In the genomic region with DNA sequence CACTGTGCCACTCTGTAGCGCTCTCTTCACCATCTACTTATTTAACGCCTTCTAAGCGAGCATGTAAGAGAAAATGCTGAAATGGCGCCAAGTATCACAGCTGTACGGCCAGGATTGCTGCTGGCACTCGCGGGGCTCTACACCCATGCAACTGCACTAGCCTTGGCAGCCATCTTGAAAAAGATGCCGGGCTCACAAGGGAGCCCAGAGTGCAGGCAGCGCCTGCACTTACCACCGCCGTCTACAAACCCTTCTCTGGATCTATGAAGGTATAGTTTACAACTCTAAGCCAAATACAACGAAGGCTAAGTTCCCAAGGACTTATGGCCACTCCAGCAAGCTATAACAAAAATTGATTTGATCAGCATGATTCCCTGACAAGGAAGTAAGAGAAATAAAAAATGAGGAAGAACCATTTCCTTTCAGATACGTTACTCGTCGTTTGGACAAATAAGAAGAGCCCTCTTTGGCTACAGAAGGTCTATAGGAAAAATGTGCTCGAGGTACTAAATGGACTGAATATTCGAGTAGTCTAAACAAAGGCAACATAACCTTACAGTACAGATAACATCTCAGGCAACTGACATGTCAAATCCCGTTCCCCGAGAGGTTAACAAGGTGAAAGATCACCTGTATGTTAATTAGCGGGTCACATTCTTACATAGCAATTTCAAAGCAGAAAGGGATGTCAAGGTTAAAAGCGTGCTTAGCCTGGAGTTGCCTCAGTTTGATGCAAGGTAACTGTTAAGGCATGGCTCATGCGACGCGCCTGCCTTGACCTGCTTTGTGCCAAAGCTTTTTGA, we compare ENCODE assay signal across 8 mouse cellular contexts. TPM values are rescaled to one million over a fixed set of nuclear protein-coding genes. Genes with fewer than 3 reads are reported as not detected.
DNase-seq lines count a peak whose midpoint lies in the region; ATAC-seq and TF ChIP-seq lines count a peak whose summit lies in the region.

No protein-coding gene starts in this region.

- peak overlapping the region; percentile 84; the same call in 1 of the 2 replicates for H3K27ac ChIP-seq in heart, embryonic 11.5 days (ENCODE audit: low read depth, low read length)
- peak overlapping the region; percentile 91 for H3K27ac ChIP-seq in kidney, embryonic 14.5 days (ENCODE audit: low read depth, low read length)
- peak overlapping the region; percentile 88 for H3K27ac ChIP-seq in liver, embryonic 12.5 days
- H3K27ac ChIP-seq in stomach, embryonic 15.5 days = peak overlapping the region; percentile 85; the same call in 1 of the 2 replicates

- peak; percentile 81 for DNase-seq in brain, adult 2 months (ENCODE audit: low read depth, low spot score)

- no peak for TF ChIP-seq POLR2A in myocyte (IDR thresholded peaks at IDR 0.05; ENCODE audit: insufficient read length, low read depth)

- H3K9me3 ChIP-seq in erythroblast, embryonic 14.5 days (ENCODE audit: control insufficient read depth, low read length) = no peaks in the 10 kb centered on the region
- no peaks in the 10 kb centered on the region for H3K9me3 ChIP-seq in heart, embryonic 11.5 days (replicated peaks; ENCODE audit: control insufficient read depth, low read length)
- H3K9me3 ChIP-seq in kidney, embryonic 14.5 days (ENCODE audit: control insufficient read depth, low read length) = no peaks in the 10 kb centered on the region
- no peaks in the 10 kb centered on the region for H3K9me3 ChIP-seq in liver, embryonic 12.5 days (replicated peaks)
- H3K9me3 ChIP-seq in stomach, embryonic 15.5 days = no peaks in the 10 kb centered on the region

- peaks cover 60% of the 10 kb centered on the region for H3K79me3 ChIP-seq in C2C12 (ENCODE audit: low read depth)

- no peak for TF ChIP-seq CTCF in C2C12 (IDR thresholded peaks at IDR 0.05; ENCODE audit: control insufficient read depth, insufficient read depth, insufficient read length)

- H3K79me2 ChIP-seq in C2C12 (ENCODE audit: control insufficient read depth, insufficient read depth) (peaks cover 72% of the 10 kb centered on the region), myocyte (ENCODE audit: control insufficient read depth, insufficient read depth) (peaks cover 61% of the 10 kb centered on the region)

- H3K9ac ChIP-seq in heart, embryonic 11.5 days (ENCODE audit: low read depth, low read length) = peak overlapping the region; percentile 94
- peak overlapping the region; percentile 96 for H3K9ac ChIP-seq in kidney, embryonic 14.5 days (ENCODE audit: low read depth, low read length)
- H3K9ac ChIP-seq in liver, embryonic 12.5 days = peak overlapping the region; percentile 97
- peak overlapping the region; percentile 78; the same call in 1 of the 2 replicates for H3K9ac ChIP-seq in stomach, embryonic 15.5 days

- peaks cover 58% of the 10 kb centered on the region for H3K4me1 ChIP-seq in erythroblast, embryonic 14.5 days (ENCODE audit: control insufficient read depth)
- H3K4me1 ChIP-seq in heart, embryonic 11.5 days (ENCODE audit: control insufficient read depth, insufficient read depth, low read length) = peaks cover 18% of the 10 kb centered on the region; the same call in 1 of the 2 replicates
- peaks cover 11% of the 10 kb centered on the region for H3K4me1 ChIP-seq in kidney, embryonic 14.5 days (ENCODE audit: control insufficient read depth, insufficient read depth, low read length)
- peaks cover 51% of the 10 kb centered on the region for H3K4me1 ChIP-seq in liver, embryonic 12.5 days
- peaks cover 8% of the 10 kb centered on the region; the same call in 1 of the 2 replicates for H3K4me1 ChIP-seq in stomach, embryonic 15.5 days

- peak overlapping the region; percentile 91 for H3K4me2 ChIP-seq in heart, embryonic 11.5 days
- H3K4me2 ChIP-seq in kidney, embryonic 14.5 days (replicated peaks; ENCODE audit: low read depth, low read length) = peak overlapping the region; percentile 85
- peak overlapping the region; percentile 97 for H3K4me2 ChIP-seq in liver, embryonic 12.5 days
- H3K4me2 ChIP-seq in myocyte (ENCODE audit: low read depth) = peak overlapping the region; percentile 92
- H3K4me2 ChIP-seq in stomach, embryonic 15.5 days = peak overlapping the region; percentile 66

- no peak for ATAC-seq in heart, embryonic 11.5 days (replicated peaks; ENCODE audit: insufficient number of reproducible peaks, low FRiP score, low TSS enrichment)
- ATAC-seq in kidney, embryonic 14.5 days (ENCODE audit: low FRiP score, low TSS enrichment) = no peak
- ATAC-seq in liver, embryonic 12.5 days = 0 out of 2 replicates have a peak, but pooled peaks have one; percentile 20
- ATAC-seq in stomach, embryonic 15.5 days (ENCODE audit: insufficient read depth, low FRiP score, low read depth) = no peak

- peak overlapping the region; percentile 98 for H3ac ChIP-seq in C2C12 (ENCODE audit: control insufficient read depth, insufficient read length, low read depth)
- H3ac ChIP-seq in myocyte (ENCODE audit: control insufficient read depth, insufficient read length) = peak overlapping the region; percentile 99

- WGBS in heart, embryonic 11.5 days (ENCODE audit: insufficient replicate concordance) = under 1% methylated on average over 24 of the region's 24 CpGs
- 1% methylated on average over 24 of the region's 24 CpGs for WGBS in kidney, embryonic 14.5 days
- whole genome bisulfite sequencing in liver, embryonic 12.5 days (ENCODE audit: insufficient replicate concordance) = under 1% methylated on average over 24 of the region's 24 CpGs
- WGBS in stomach, embryonic 15.5 days = 1% methylated on average over 24 of the region's 24 CpGs

- H3K4me3 ChIP-seq in C2C12 (ENCODE audit: insufficient read depth, poor library complexity, severe bottlenecking) (peak overlapping the region; percentile 76), myocyte (peak overlapping the region; percentile 86)
- peak overlapping the region; percentile 85 for H3K4me3 ChIP-seq in erythroblast, embryonic 14.5 days (replicated peaks)
- H3K4me3 ChIP-seq in heart, embryonic 11.5 days (ENCODE audit: low read depth, low read length) = peak overlapping the region; percentile 87
- peak overlapping the region; percentile 97 for H3K4me3 ChIP-seq in kidney, embryonic 14.5 days (ENCODE audit: low read length)
- peak overlapping the region; percentile 98 for H3K4me3 ChIP-seq in liver, embryonic 12.5 days
- H3K4me3 ChIP-seq in stomach, embryonic 15.5 days (replicated peaks) = peak overlapping the region; percentile 82

- no peaks in the 10 kb centered on the region for H3K27me3 ChIP-seq in C2C12 (ENCODE audit: control insufficient read depth, insufficient read depth, insufficient read length)
- H3K27me3 ChIP-seq in erythroblast, embryonic 14.5 days (ENCODE audit: control insufficient read depth) = no peaks in the 10 kb centered on the region
- no peaks in the 10 kb centered on the region for H3K27me3 ChIP-seq in heart, embryonic 11.5 days (ENCODE audit: control insufficient read depth, insufficient read depth, low read length)
- no peaks in the 10 kb centered on the region for H3K27me3 ChIP-seq in kidney, embryonic 14.5 days (ENCODE audit: control insufficient read depth, insufficient read depth, low read length)
- H3K27me3 ChIP-seq in liver, embryonic 12.5 days (replicated peaks) = no peaks in the 10 kb centered on the region
- H3K27me3 ChIP-seq in myocyte (ENCODE audit: control insufficient read depth, insufficient read depth, insufficient read length) = no peaks in the 10 kb centered on the region
- no peaks in the 10 kb centered on the region for H3K27me3 ChIP-seq in stomach, embryonic 15.5 days (replicated peaks)

- H3K36me3 ChIP-seq in C2C12 (ENCODE audit: control insufficient read depth, insufficient read depth) (peaks cover 47% of the 10 kb centered on the region), myocyte (ENCODE audit: control insufficient read depth, insufficient read depth) (peaks cover 16% of the 10 kb centered on the region)
- H3K36me3 ChIP-seq in erythroblast, embryonic 14.5 days (ENCODE audit: control insufficient read depth) = peaks cover 39% of the 10 kb centered on the region
- peaks cover 6% of the 10 kb centered on the region for H3K36me3 ChIP-seq in heart, embryonic 11.5 days (ENCODE audit: control insufficient read depth, insufficient read depth, low read length)
- H3K36me3 ChIP-seq in kidney, embryonic 14.5 days (ENCODE audit: control insufficient read depth, insufficient read depth, low read length) = peaks cover 19% of the 10 kb centered on the region
- H3K36me3 ChIP-seq in liver, embryonic 12.5 days = peaks cover 44% of the 10 kb centered on the region
- H3K36me3 ChIP-seq in stomach, embryonic 15.5 days = 0 out of 2 replicates have a peak, but pooled peaks cover 4% of the 10 kb centered on the region

TF ChIP-seq in C2C12, 6 proteins besides CTCF, POLR2A, EP300 and RAD21 (continues in another document):
- no peak for TF ChIP-seq FOSL1 (IDR thresholded peaks at IDR 0.05; ENCODE audit: insufficient read depth, low read length, poor library complexity, severe bottlenecking)

TF ChIP-seq in myocyte, 11 proteins besides CTCF, POLR2A, EP300 and RAD21 (continues in another document):
- no peak for TF ChIP-seq SRF (IDR thresholded peaks at IDR 0.05; ENCODE audit: control insufficient read depth, insufficient read length, low read depth)

RNA-seq across cellular contexts. Expression of a gene that starts 1.4 kb away (rescaled TPM):
- polyA plus RNA-seq in C2C12 (2012; fragmentation: generic; extraction: Trizol) = 818 TPM
- 29.9 and 36.6 TPM in 2 replicates for polyA plus RNA-seq in erythroblast, embryonic 14.5 days (2012)
- polyA plus RNA-seq in heart, embryonic 11.5 days (2014; fragmentation: Nextera tagmentation; extraction: Ambion mirVana) = 769 and 780 TPM in 2 replicates
- 969 and 1,061 TPM in 2 replicates for polyA plus RNA-seq in kidney, embryonic 14.5 days (2014; fragmentation: Nextera tagmentation; extraction: Ambion mirVana)
- 699 and 700 TPM in 2 replicates for polyA plus RNA-seq in liver, embryonic 12.5 days (2016; fragmentation: Nextera tagmentation; extraction: Ambion mirVana)
- polyA plus RNA-seq in myocyte (2012; fragmentation: generic; extraction: Trizol) = 734 TPM
- 615 and 648 TPM in 2 replicates for polyA plus RNA-seq in stomach, embryonic 15.5 days (2015; fragmentation: Nextera tagmentation; extraction: Ambion mirVana)

RNA-seq across cellular contexts. Expression of a gene that starts 27.4 kb away (rescaled TPM):
- 68.2 TPM for polyA plus RNA-seq in C2C12 (2012; fragmentation: generic; extraction: Trizol)
- 0.39 and 0.61 TPM in 2 replicates for polyA plus RNA-seq in erythroblast, embryonic 14.5 days (2012)
- 69.3 and 70.9 TPM in 2 replicates for polyA plus RNA-seq in heart, embryonic 11.5 days (2014; fragmentation: Nextera tagmentation; extraction: Ambion mirVana)
- 122 and 153 TPM in 2 replicates for polyA plus RNA-seq in kidney, embryonic 14.5 days (2014; fragmentation: Nextera tagmentation; extraction: Ambion mirVana)
- 88.1 and 93.4 TPM in 2 replicates for polyA plus RNA-seq in liver, embryonic 12.5 days (2016; fragmentation: Nextera tagmentation; extraction: Ambion mirVana)
- 22.2 TPM for polyA plus RNA-seq in myocyte (2012; fragmentation: generic; extraction: Trizol)
- 71.6 and 90.5 TPM in 2 replicates for polyA plus RNA-seq in stomach, embryonic 15.5 days (2015; fragmentation: Nextera tagmentation; extraction: Ambion mirVana)

RNA-seq across cellular contexts. Expression of a gene that starts 37.8 kb away (rescaled TPM):
- polyA plus RNA-seq in C2C12 (2012; fragmentation: generic; extraction: Trizol) (not detected), myocyte (2012; fragmentation: generic; extraction: Trizol) (0.01 TPM)
- polyA plus RNA-seq in erythroblast, embryonic 14.5 days (2012) = not detected in 2 replicates
- polyA plus RNA-seq in heart, embryonic 11.5 days (2014; fragmentation: Nextera tagmentation; extraction: Ambion mirVana) = not detected in 2 replicates
- 5.9 and 10.4 TPM in 2 replicates for polyA plus RNA-seq in kidney, embryonic 14.5 days (2014; fragmentation: Nextera tagmentation; extraction: Ambion mirVana)
- not detected in 2 replicates for polyA plus RNA-seq in liver, embryonic 12.5 days (2016; fragmentation: Nextera tagmentation; extraction: Ambion mirVana)
- 0.14 TPM in 1 of 2 replicates, not detected in the other for polyA plus RNA-seq in stomach, embryonic 15.5 days (2015; fragmentation: Nextera tagmentation; extraction: Ambion mirVana)

Comparison
In these comparisons a context has a peak if more than half of its experiments do, and no peak if none do; other contexts are left out.
1. RNA of a gene that starts 1.4 kb away (polyA plus RNA-seq): 969 to 1,061 TPM in kidney, embryonic 14.5 days, 818 TPM in C2C12 (single experiment), 769 to 780 TPM in heart, embryonic 11.5 days, 734 TPM in myocyte (single experiment), 699 to 700 TPM in liver, embryonic 12.5 days and 615 to 648 TPM in stomach, embryonic 15.5 days; 29.9 to 36.6 TPM in erythroblast, embryonic 14.5 days; every median in the first group is over 10 times any median in the second.
2. RNA of a gene that starts 27.4 kb away (polyA plus RNA-seq): 122 to 153 TPM in kidney, embryonic 14.5 days, 88.1 to 93.4 TPM in liver, embryonic 12.5 days, 71.6 to 90.5 TPM in stomach, embryonic 15.5 days, 69.3 to 70.9 TPM in heart, embryonic 11.5 days, 68.2 TPM in C2C12 (single experiment) and 22.2 TPM in myocyte (single experiment); 0.39 to 0.61 TPM in erythroblast, embryonic 14.5 days; every median in the first group is over 10 times any median in the second.
3. Peak in every context shown above with its lines, with median percentiles within 50 percentile points of each other: H3K4me3 ChIP-seq, H3K27ac ChIP-seq, H3K4me2 ChIP-seq and H3K9ac ChIP-seq.